ENCODE assay signal across 22 mouse cellular contexts in genomic region chr6:104605214-104605613, GRCm38 (mm10).
"Had no signal": no experiment of that assay in that cellular context is flagged by ENCODE, and none has a peak within 500 bp of the region (broad histone marks: within the 10 kb centered on the region; RNA-seq: fewer than 3 reads in every experiment).

No protein-coding gene starts in this region.

- H3K9ac ChIP-seq: limb, embryonic 12.5 days; limb, embryonic 15.5 days; liver, embryonic 14.5 days; liver, postnatal 0 days; neural tube, embryonic 12.5 days; neural tube, embryonic 15.5 days had no signal

- H3K4me1 ChIP-seq: limb, embryonic 12.5 days; limb, embryonic 15.5 days; neural tube, embryonic 12.5 days had no signal

- H3K9me3 ChIP-seq: limb, embryonic 12.5 days; limb, embryonic 15.5 days; neural tube, embryonic 12.5 days; neural tube, embryonic 15.5 days had no signal

- DNase-seq: kidney, adult 18-20 months; kidney, adult 9 months; kidney, postnatal 14 days; kidney, postnatal 4 days; left cerebral cortex, postnatal 4 days; liver, postnatal 0 days; lung, postnatal 4 days; right cerebral cortex, adult 18-20 months; right cerebral cortex, postnatal 14 days; right cerebral cortex, postnatal 4 days; thymus, adult 2 months; thymus, postnatal 14 days; thymus, postnatal 4 days had no signal

- H3K27me3 ChIP-seq: limb, embryonic 12.5 days; limb, embryonic 15.5 days; neural tube, embryonic 12.5 days; neural tube, embryonic 15.5 days had no signal

- ATAC-seq: intestine, embryonic 16.5 days; liver, postnatal 0 days had no signal

- H3K4me3 ChIP-seq: limb, embryonic 12.5 days; limb, embryonic 15.5 days; neural tube, embryonic 12.5 days; neural tube, embryonic 15.5 days had no signal

- H3K36me3 ChIP-seq: limb, embryonic 12.5 days; limb, embryonic 15.5 days; neural tube, embryonic 12.5 days; neural tube, embryonic 15.5 days had no signal

- H3K4me2 ChIP-seq: limb, embryonic 12.5 days; limb, embryonic 15.5 days; liver, embryonic 11.5 days; midbrain, embryonic 11.5 days; neural tube, embryonic 12.5 days; neural tube, embryonic 15.5 days had no signal

- H3K27ac ChIP-seq: limb, embryonic 12.5 days; limb, embryonic 15.5 days; liver, embryonic 14.5 days; neural tube, embryonic 12.5 days; neural tube, embryonic 15.5 days; stomach, postnatal 0 days had no signal
